Mouse (Mus musculus) layer of hippocampus, adult 2 months (tissue): Measurements from ENCODE around the gene Tnfsf9. TPM values are rescaled to one million over a fixed set of nuclear protein-coding genes. Genes with fewer than 3 reads are reported as not detected.

Experiments used
- DNase-seq, 2 experiments: peaks; one replicate each; pipeline ENCODE4 v3.0.0; 2022; ENCODE audit warnings: low spot score in 2 of 2
- H3K27ac ChIP-seq: fragments of 200-600 bp; 2 replicates; pipeline ENCODE4 v1.8.1; 2022
- H3K4me3 ChIP-seq: fragments of 200-600 bp; 2 replicates; pipeline ENCODE4 v1.8.1; 2022; ENCODE audit warnings: mild to moderate bottlenecking
- CTCF ChIP-seq: fragments of 200-600 bp; conservative IDR thresholded peaks from 2 replicates; pipeline ENCODE4 v1.8.1; 2022; ENCODE audit warnings: antibody characterized with exemption, mild to moderate bottlenecking, moderate library complexity
- total RNA-seq, 2 experiments: library from RNA; stranded (reverse); gene quantifications; 2 replicates each; pipeline ENCODE4 v1.2.3; 2021

The Tnfsf9 gene
- total RNA-seq, 2 experiments from 2014 or later = 0.37 to 0.38 TPM

- no peak for TF ChIP-seq CTCF
- no peak for DNase-seq
Measured at GRCm38 (mm10) chr17:57102276-57102675, 2.8 kb upstream of the Tnfsf9 start.

GRCm38 (mm10) chr17:57104496-57104895 lies 629 bp upstream of the Tnfsf9 start:
- DNase-seq = no peak
- Histone ChIP-seq H3K27ac (no peak overlapping the region), H3K4me3 (peak overlapping the region; percentile 38; the same call in 1 of the 2 replicates)
- no peak for TF ChIP-seq CTCF

More at GRCm38 (mm10) chr17:57102276-57102675, 2.8 kb upstream of the Tnfsf9 start:
- H3K27ac ChIP-seq = no peak overlapping the region
- no peak overlapping the region for H3K4me3 ChIP-seq

GRCm38 (mm10) chr17:57106035-57106368 lies 877 bp downstream of the Tnfsf9 start:
- TF ChIP-seq CTCF = no peak
- DNase-seq = no peak
- Histone ChIP-seq H3K4me3 (peak overlapping the region; percentile 75), H3K27ac (no peak overlapping the region)

GRCm38 (mm10) chr17:57107064-57107463 lies 1.9 kb downstream of the Tnfsf9 start:
- Histone ChIP-seq H3K4me3 (no peak overlapping the region), H3K27ac (no peak overlapping the region)
- no peak for DNase-seq
- no peak for TF ChIP-seq CTCF

- DNase-seq = no peak
- Histone ChIP-seq H3K27ac (no peak overlapping the region), H3K4me3 (no peak overlapping the region)
- no peak for TF ChIP-seq CTCF
Measured at GRCm38 (mm10) chr17:57108040-57108665, 3.0 kb downstream of the Tnfsf9 start.

- TF ChIP-seq CTCF = no peak
- Histone ChIP-seq H3K4me3 (no peak overlapping the region), H3K27ac (no peak overlapping the region)
- no peak for DNase-seq
Measured at GRCm38 (mm10) chr17:57108666-57109171, 3.6 kb downstream of the Tnfsf9 start.

GRCm38 (mm10) chr17:57110005-57110404 lies 4.9 kb downstream of the Tnfsf9 start:
- DNase-seq = no peak
- TF ChIP-seq CTCF = no peak
- Histone ChIP-seq H3K27ac (no peak overlapping the region), H3K4me3 (no peak overlapping the region)

- no peak overlapping the region for H3K4me3 ChIP-seq
- no peak for TF ChIP-seq CTCF
- no peak for DNase-seq
- no peak overlapping the region for H3K27ac ChIP-seq
Measured at GRCm38 (mm10) chr17:57112768-57113474, 7.8 kb downstream of the Tnfsf9 start.

GRCm38 (mm10) chr17:57116801-57117200 lies 11.7 kb downstream of the Tnfsf9 start:
- Histone ChIP-seq H3K27ac (no peak overlapping the region), H3K4me3 (no peak overlapping the region)
- no peak for DNase-seq
- TF ChIP-seq CTCF = no peak

- no peak for DNase-seq
- Histone ChIP-seq H3K4me3 (no peak overlapping the region), H3K27ac (no peak overlapping the region)
- no peak for TF ChIP-seq CTCF
Measured at GRCm38 (mm10) chr17:57118524-57119349, 13.6 kb downstream of the Tnfsf9 start.

- no peak for TF ChIP-seq CTCF
- no peak for DNase-seq
- H3K4me3 ChIP-seq = no peak overlapping the region
- H3K27ac ChIP-seq = no peak overlapping the region
Measured at GRCm38 (mm10) chr17:57121856-57122255, 16.7 kb downstream of the Tnfsf9 start.

GRCm38 (mm10) chr17:57123192-57124118 lies 18.3 kb downstream of the Tnfsf9 start:
- TF ChIP-seq CTCF = no peak

GRCm38 (mm10) chr17:57124792-57125191 lies 19.7 kb downstream of the Tnfsf9 start:
- Histone ChIP-seq H3K27ac (no peak overlapping the region), H3K4me3 (no peak overlapping the region)
- TF ChIP-seq CTCF = no peak
- no peak for DNase-seq

More at GRCm38 (mm10) chr17:57123192-57124118, 18.3 kb downstream of the Tnfsf9 start:
- H3K27ac ChIP-seq = no peak overlapping the region
- DNase-seq = no peak
- H3K4me3 ChIP-seq = no peak overlapping the region
